15 mouse cellular contexts compared by ENCODE assay signal in genomic region chr11:119925176-119925575, GRCm38 (mm10). TPM values are rescaled to one million over a fixed set of nuclear protein-coding genes. Genes with fewer than 3 reads are reported as not detected.
DNase-seq lines count a peak whose midpoint lies in the region; ATAC-seq and TF ChIP-seq lines count a peak whose summit lies in the region.
"Had no signal": no experiment of that assay in that cellular context is flagged by ENCODE, and none has a peak within 500 bp of the region (broad histone marks: within the 10 kb centered on the region; RNA-seq: fewer than 3 reads in every experiment).

No protein-coding gene starts in this region.

- peak; percentile 40; the same call in 1 of the 2 replicates for ATAC-seq in lung, postnatal 0 days
- ATAC-seq in liver, embryonic 16.5 days (ENCODE audit: low read depth): peak; percentile 46; the same call in 1 of the 2 replicates
- ATAC-seq in neutrophil, adult 5-6 weeks (ENCODE audit: extremely low read depth, insufficient number of reproducible peaks, low FRiP score, poor library complexity, severe bottlenecking): peak; percentile 86
- ATAC-seq in kidney, embryonic 16.5 days (ENCODE audit: low FRiP score, low TSS enrichment): no peak

- H3K4me2 ChIP-seq in lung, postnatal 0 days (replicated peaks; ENCODE audit: low read depth, low read length): no peak overlapping the region
- H3K4me2 ChIP-seq in liver, embryonic 16.5 days (ENCODE audit: low read depth, low read length): no peak overlapping the region
- no peak overlapping the region for H3K4me2 ChIP-seq in kidney, embryonic 16.5 days (replicated peaks; ENCODE audit: low read depth, low read length)
- H3K4me2 ChIP-seq: embryonic facial prominence, embryonic 13.5 days; heart, embryonic 13.5 days; midbrain, embryonic 11.5 days had no signal

- no peak overlapping the region for H3K9ac ChIP-seq in lung, postnatal 0 days (replicated peaks; ENCODE audit: low read depth)
- no peak overlapping the region for H3K9ac ChIP-seq in liver, embryonic 16.5 days (ENCODE audit: low read depth, low read length)
- no peak overlapping the region for H3K9ac ChIP-seq in kidney, embryonic 16.5 days (replicated peaks; ENCODE audit: low read length)
- H3K9ac ChIP-seq: embryonic facial prominence, embryonic 13.5 days; heart, embryonic 13.5 days had no signal

- WGBS in lung, postnatal 0 days: 68% methylated on average over 5 of the region's 5 CpGs
- WGBS in liver, embryonic 16.5 days (ENCODE audit: insufficient replicate concordance): 37% methylated on average over 5 of the region's 5 CpGs
- WGBS in kidney, embryonic 16.5 days: 69% methylated on average over 5 of the region's 5 CpGs

- DNase-seq in gastrocnemius, adult 2 months: peak; percentile 55
- no peak for DNase-seq in gastrocnemius, postnatal 36 days
- DNase-seq in lung, postnatal 0 days (ENCODE audit: low spot score): peak; percentile 45
- DNase-seq in lung, postnatal 10 days: no peak
- DNase-seq in gastrocnemius, postnatal 4 days (ENCODE audit: low spot score in 2 of 2): no peak
- DNase-seq: adrenal gland, postnatal 10 days; cerebellum, adult 8-10 months; kidney, postnatal 4 days; thymus, adult 18-20 months had no signal

- H3K36me3 ChIP-seq in lung, postnatal 0 days (ENCODE audit: insufficient read depth, low read length): no peaks in the 10 kb centered on the region
- no peaks in the 10 kb centered on the region for H3K36me3 ChIP-seq in liver, embryonic 16.5 days (ENCODE audit: control insufficient read depth, insufficient read depth)
- H3K36me3 ChIP-seq in kidney, embryonic 16.5 days (ENCODE audit: insufficient read depth, low read length): no peaks in the 10 kb centered on the region

- H3K4me1 ChIP-seq in lung, postnatal 0 days (ENCODE audit: insufficient read depth, low read depth, low read length): no peaks in the 10 kb centered on the region
- no peaks in the 10 kb centered on the region for H3K4me1 ChIP-seq in liver, embryonic 16.5 days (ENCODE audit: control insufficient read depth, low read depth, low read length)
- no peaks in the 10 kb centered on the region for H3K4me1 ChIP-seq in kidney, embryonic 16.5 days (ENCODE audit: insufficient read depth, low read length)
- H3K4me1 ChIP-seq: embryonic facial prominence, embryonic 13.5 days had no signal

- TF ChIP-seq EP300 in lung, postnatal 0 days (IDR thresholded peaks at IDR 0.05): no peak

- H3K27me3 ChIP-seq in lung, postnatal 0 days (replicated peaks; ENCODE audit: insufficient read depth, low read length): no peaks in the 10 kb centered on the region
- H3K27me3 ChIP-seq in liver, embryonic 16.5 days (ENCODE audit: control insufficient read depth, insufficient read depth, low read depth, low read length): no peaks in the 10 kb centered on the region
- H3K27me3 ChIP-seq in kidney, embryonic 16.5 days (ENCODE audit: insufficient read depth, low read length): no peaks in the 10 kb centered on the region
- H3K27me3 ChIP-seq: embryonic facial prominence, embryonic 13.5 days; heart, embryonic 13.5 days had no signal

- no peaks in the 10 kb centered on the region for H3K9me3 ChIP-seq in lung, postnatal 0 days (ENCODE audit: low read length)
- no peaks in the 10 kb centered on the region for H3K9me3 ChIP-seq in liver, embryonic 16.5 days (replicated peaks; ENCODE audit: control insufficient read depth, low read length)
- no peaks in the 10 kb centered on the region for H3K9me3 ChIP-seq in kidney, embryonic 16.5 days (ENCODE audit: low read length)
- H3K9me3 ChIP-seq: embryonic facial prominence, embryonic 13.5 days; heart, embryonic 13.5 days had no signal

- intact Hi-C loops in gastrocnemius, adult 2 months (cut with DNase I): no loop called here
- intact Hi-C loops in gastrocnemius, postnatal 36 days (cut with DNase I): no loop called here

- no peak for TF ChIP-seq CTCF in gastrocnemius, adult 2 months (IDR thresholded peaks at IDR 0.05)
- TF ChIP-seq CTCF in lung, postnatal 0 days (IDR thresholded peaks at IDR 0.05): no peak

- H3K4me3 ChIP-seq in gastrocnemius, adult 2 months: no peak overlapping the region
- H3K4me3 ChIP-seq in lung, postnatal 0 days (ENCODE audit: low read depth, low read length): no peak overlapping the region
- no peak overlapping the region for H3K4me3 ChIP-seq in liver, embryonic 16.5 days (ENCODE audit: low read depth, low read length)
- H3K4me3 ChIP-seq in kidney, embryonic 16.5 days (ENCODE audit: low read length): no peak overlapping the region
- H3K4me3 ChIP-seq: embryonic facial prominence, embryonic 13.5 days; heart, embryonic 13.5 days had no signal

- no peak overlapping the region for H3K27ac ChIP-seq in gastrocnemius, adult 2 months
- no peak overlapping the region for H3K27ac ChIP-seq in lung, postnatal 0 days (ENCODE audit: low read length)
- H3K27ac ChIP-seq in liver, embryonic 16.5 days (ENCODE audit: low read length): peak overlapping the region; percentile 37; the same call in 1 of the 2 replicates
- H3K27ac ChIP-seq in kidney, embryonic 16.5 days (ENCODE audit: low read length): no peak overlapping the region
- H3K27ac ChIP-seq: embryonic facial prominence, embryonic 13.5 days; heart, embryonic 13.5 days had no signal

RNA-seq across cellular contexts. Expression of gene Chmp6, which starts 11.9 kb away (rescaled TPM):
- total RNA-seq in gastrocnemius, adult 2 months (2021): 10 to 100 TPM; 29.6 to 31.3 TPM
- total RNA-seq in gastrocnemius, postnatal 36 days (2021): 10 to 100 TPM; 23.6 to 28.6 TPM
- polyA plus RNA-seq in lung, postnatal 0 days (2015; fragmentation: Nextera tagmentation; extraction: Ambion mirVana): 83.6 and 89.9 TPM in 2 replicates
- polyA plus RNA-seq in liver, embryonic 16.5 days (2015; fragmentation: Nextera tagmentation; extraction: Ambion mirVana): 23.5 and 25.4 TPM in 2 replicates
- total RNA-seq in neutrophil, adult 5-6 weeks (2017): 20.0 and 21.4 TPM in 2 replicates
- polyA plus RNA-seq in kidney, embryonic 16.5 days (2015; fragmentation: Nextera tagmentation; extraction: Ambion mirVana): 110 and 114 TPM in 2 replicates
- total RNA-seq in gastrocnemius, postnatal 4 days (2021): 10 to 100 TPM; 37.3 to 37.9 TPM

RNA-seq across cellular contexts. Expression of gene Baiap2, which starts 17.4 kb away (rescaled TPM):
- 1 to 10 TPM; 1.5 to 2.0 TPM for total RNA-seq in gastrocnemius, adult 2 months (2021)
- 1 to 10 TPM; 1.8 to 2.6 TPM for total RNA-seq in gastrocnemius, postnatal 36 days (2021)
- polyA plus RNA-seq in lung, postnatal 0 days (2015; fragmentation: Nextera tagmentation; extraction: Ambion mirVana): 42.9 and 52.6 TPM in 2 replicates
- 8.1 and 10.1 TPM in 2 replicates for polyA plus RNA-seq in liver, embryonic 16.5 days (2015; fragmentation: Nextera tagmentation; extraction: Ambion mirVana)
- 8.2 and 14.7 TPM in 2 replicates for total RNA-seq in neutrophil, adult 5-6 weeks (2017)
- 22.8 and 25.3 TPM in 2 replicates for polyA plus RNA-seq in kidney, embryonic 16.5 days (2015; fragmentation: Nextera tagmentation; extraction: Ambion mirVana)
- 1 to 10 TPM; 8.1 to 8.5 TPM for total RNA-seq in gastrocnemius, postnatal 4 days (2021)

Comparison
In these comparisons a context has a peak if more than half of its experiments do, and no peak if none do; other contexts are left out.
1. DNase-seq: peak in gastrocnemius, adult 2 months (single experiment) and lung, postnatal 0 days (single experiment); none in gastrocnemius, postnatal 36 days (0 of 2), lung, postnatal 10 days (single experiment) and gastrocnemius, postnatal 4 days (0 of 2).